Mouse (Mus musculus) liver, embryonic 14.5 days (tissue): ENCODE measurements around the gene Mymx.

Experiments
- CTCF ChIP-seq: IDR thresholded peaks from 2 replicates; pipeline ENCODE4 v1.5.1; 2016; ENCODE audit warnings: antibody characterized with exemption, low read depth, control low read depth
- EP300 ChIP-seq: IDR thresholded peaks from 2 replicates; pipeline ENCODE4 v1.6.1; 2016; ENCODE audit warnings: antibody characterized with exemption, low read depth

DNA sequence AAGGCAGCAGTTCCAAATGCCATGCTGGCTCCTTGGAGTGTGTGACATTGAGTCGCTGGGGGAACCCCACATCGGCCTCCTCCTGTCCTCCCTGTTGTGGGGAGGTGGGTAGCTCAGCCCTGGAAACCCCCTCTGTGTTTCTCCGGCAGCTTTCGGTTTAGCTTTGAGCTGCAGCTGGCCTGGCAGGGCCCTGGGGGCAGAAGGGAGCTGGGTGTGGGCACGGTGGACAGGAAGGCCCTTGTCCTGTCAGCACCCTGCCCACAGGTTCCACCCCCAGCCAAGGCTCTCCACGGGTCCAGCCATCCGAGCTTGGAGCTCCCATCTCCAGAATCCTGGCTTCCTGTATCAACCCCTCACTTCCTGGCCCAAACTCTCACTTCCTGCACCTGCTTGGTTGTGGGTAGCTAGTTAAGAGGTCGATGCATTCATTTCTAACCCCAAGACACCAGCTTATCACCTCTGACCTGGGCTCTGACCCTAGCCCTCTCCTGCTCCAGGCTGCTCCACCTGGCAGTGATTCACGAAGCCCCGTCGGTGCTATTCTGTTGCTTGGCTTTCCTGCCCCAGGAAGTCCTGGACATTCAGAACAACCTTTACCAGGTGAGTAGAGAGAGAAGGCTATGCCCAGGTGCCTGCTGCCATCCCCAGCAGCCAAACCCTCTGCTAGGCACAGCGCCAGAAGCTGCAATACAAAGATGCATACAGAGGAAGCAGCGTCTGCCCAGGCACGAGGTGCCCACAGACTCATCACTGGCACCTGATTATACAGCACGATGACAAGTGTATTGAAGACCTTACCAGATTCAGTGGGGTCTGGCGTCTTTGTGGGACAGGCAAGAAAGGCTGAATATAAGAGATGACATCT lies 43.7 kb downstream of the Mymx start:
- TF ChIP-seq EP300: no peak
- no peak for TF ChIP-seq CTCF
